Mouse (Mus musculus): ENCODE data around the gene Ccnyl1.
"Not testable (repeated sequence)": the region's sequence is repeated elsewhere in the genome, so short reads cannot be mapped to it uniquely, and the experiment has no call there.

The Ccnyl1 gene

DNA sequence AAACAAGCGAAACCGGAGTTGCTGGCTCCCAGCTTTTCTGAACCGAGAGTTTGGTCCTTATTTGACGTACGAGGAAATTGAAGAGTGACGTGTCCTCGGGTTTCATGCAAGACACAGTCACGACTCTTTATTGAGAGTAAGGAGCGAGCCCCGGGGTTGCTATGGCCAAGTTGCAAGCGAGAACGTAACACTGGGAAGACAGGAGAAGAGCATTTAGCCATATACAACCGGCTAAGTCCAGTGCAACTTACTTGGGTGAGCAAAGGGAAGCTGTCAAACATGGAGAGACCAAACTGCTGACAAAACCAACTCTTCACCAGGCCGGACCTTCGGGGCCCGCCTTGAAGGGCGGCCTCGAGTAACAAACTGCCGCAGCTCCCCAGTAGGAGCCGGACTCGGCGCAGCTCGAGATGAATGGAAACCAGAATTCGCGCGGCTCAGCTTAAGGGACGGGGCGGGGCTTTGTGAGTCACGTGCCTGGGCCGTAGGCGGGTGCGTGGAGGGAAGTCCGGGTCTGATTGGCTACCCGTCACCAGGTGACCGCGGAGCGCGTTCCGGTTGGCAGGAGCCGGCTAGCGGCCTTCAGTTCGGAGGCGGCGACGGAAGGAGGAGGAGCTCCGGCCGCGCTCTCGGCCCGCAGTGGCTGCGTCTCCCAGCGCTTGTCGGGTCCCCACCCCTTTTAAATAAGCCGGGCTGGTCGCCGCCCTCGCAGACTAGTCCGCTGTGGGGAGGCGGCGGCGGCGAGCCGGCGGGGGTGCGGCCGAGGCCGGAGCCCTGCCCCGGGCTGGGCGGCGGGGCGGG, at the start of gene Ccnyl1:
Ccnyl1 (plus strand) TSS at position 243 of the 801 bp plus-strand sequence.
- DNase-seq (ENCODE audit: low read depth, low spot score): peak; percentile 95

DNA sequence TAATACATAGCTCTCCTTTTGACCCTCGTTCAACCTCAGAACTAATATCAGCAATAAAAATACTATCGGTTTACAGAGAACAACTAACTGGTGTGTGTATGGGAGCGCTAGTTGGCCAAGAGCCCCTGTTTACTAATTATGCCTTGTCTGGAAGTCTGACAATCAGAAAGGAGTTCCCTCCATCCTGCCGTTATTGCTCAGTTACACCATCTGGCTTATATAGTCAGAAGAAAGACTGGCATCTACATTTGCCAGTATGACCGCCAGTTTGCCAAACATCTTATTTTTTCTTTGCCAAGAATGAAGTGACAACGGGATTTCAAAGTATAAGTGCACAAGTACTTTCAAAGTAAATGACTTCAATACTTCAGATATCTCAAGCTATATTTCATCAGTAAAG, 49.2 kb upstream of the Ccnyl1 start:
- no peak for DNase-seq (ENCODE audit: low read depth, low spot score)

DNA sequence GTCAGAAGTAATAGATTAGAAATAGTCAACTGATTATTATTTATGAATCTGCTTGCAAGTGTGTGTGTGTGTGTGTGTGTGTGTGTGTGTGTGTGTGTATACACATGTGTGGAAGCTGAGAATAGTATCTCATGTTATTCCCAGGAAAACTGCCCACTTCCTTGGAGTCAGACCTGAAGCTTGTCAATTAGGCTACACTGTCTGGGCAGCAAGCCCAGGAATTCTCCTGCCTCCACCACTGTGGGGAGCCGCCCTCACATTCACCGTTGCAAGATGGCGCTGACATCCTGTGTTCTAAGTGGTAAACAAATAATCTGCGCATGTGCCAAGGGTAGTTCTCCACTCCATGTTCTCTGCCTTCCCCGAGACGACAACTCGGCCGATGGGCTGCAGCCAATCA, 47.7 kb upstream of the Ccnyl1 start:
- DNase-seq (ENCODE audit: low read depth, low spot score): not testable (repeated sequence)

DNA sequence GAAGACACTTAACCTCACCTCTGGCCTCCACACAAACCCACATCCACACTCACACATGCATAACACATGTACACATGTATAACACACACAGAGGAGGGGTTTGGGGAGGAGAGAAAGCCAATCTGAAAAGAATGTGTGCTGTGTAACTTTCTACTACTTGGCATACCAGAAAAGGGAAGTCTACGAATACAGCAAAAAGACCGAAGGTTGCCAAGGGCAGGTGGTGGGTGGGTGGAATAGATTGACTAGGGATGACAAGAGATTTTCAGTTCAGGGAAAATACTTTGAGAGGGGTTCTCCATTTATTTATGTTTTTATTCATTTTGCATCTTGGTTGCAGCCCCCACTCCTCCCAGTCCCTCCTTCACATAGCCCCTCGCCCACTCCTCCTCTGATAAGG, 45.7 kb upstream of the Ccnyl1 start:
- no peak for DNase-seq (ENCODE audit: low read depth, low spot score)

DNA sequence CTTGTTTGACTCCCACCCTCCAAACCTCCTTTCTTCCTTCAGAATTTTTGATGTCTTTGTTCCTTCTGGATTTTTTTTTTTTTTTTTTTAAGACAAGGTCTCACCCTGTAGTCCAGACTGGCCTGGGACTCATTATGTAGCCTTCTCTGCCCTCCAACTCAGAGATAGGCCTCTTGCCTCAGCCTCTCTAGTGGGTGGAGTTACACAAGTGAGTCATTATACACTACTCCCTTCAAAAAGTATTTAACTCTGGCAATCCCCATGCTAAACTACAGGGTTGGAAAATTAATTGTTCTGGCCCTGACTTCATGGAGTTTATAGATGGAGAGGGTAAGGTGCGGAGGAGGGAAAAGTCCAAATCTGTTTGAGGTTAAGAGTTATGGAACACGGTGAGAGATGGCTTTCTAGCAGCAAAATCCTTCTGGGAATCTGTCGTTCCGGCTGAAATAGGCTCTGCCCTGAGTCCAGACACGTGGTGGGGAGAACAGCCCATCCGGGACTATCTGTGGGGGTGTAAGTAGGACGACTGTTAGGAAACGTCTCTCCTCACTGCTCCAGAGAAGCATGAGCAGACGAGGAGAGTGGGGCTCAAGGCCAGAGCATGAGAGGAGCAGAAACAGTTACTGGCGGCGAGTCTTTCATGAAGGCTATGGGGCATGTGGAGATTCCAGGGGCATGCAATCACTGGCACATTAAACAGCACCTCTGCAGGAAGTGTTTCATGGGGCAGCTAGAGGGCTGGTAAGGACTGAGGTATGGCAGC, 40.7 kb upstream of the Ccnyl1 start:
- DNase-seq (ENCODE audit: low read depth, low spot score): no peak

DNA sequence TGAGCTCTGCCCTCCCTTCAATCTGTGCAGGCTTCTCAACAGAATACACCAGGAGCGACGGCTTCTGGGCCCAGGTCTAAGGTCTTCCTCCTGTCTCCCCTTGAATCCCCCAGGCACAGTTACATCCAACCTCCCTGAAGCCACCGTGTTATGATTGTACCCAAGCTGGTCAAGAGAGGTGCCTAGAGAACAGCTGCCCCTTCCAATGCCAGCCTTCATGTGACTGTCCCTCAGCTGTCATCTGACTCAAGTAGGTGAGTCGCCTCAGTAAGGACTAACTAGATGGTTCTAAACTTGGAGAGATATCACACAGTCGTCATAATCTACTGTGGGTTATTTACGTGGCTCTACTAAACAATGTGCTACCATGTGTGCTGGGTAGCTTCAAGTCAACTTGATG, 36.6 kb upstream of the Ccnyl1 start:
- DNase-seq (ENCODE audit: low read depth, low spot score): no peak

DNA sequence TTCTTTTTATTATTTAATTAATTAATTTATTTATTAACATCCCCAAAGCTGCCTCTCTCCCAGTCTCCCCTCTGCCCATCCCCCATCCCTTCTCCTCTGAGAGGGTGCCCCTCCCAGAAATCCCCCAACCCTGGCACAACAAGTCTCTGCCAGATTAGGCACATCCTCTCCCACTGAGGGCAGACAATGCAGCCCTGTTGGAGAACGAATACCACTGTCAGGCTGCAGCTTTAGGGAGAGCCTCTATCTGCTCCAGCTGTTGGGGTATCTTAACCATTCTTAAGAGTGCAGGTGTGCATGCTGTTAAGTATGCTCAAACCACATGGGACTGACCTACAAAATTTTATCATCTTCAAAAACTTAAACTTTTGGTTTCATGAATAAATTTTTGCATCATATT, 34.8 kb upstream of the Ccnyl1 start:
- DNase-seq (ENCODE audit: low read depth, low spot score): no peak

DNA sequence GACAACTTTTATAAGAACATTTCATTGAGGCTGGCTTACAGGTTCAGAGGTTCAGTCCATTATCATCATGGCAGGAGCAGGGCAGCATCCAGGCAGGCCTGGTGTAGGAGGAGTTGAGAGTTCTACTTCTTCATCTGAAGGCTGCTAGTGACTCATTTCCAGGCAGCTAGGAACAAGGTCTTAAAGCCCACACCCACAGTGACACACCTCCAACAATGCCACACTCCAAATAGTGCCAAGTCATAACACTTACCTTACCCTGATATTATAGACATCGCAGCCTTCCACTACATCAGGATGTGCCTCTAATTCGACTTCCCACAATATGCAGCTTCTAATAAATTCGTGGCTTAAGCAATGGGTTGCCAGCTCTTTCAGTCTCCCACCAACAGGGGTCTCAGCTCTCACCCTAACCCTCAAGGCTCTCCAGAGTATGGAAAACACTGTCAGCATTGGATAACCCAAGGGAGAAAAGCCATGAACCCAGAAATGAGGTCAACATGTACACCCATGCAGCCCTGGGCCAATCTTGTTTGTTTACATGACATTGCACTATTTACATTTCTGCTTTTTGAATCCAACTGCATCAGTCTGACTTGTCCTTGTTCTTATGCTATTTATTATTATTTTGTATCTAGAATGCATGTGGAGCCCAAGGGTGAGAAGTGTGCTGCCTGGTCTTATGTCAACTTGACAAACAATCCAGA, 33.7 kb upstream of the Ccnyl1 start:
- no peak for DNase-seq (ENCODE audit: low read depth, low spot score)

DNA sequence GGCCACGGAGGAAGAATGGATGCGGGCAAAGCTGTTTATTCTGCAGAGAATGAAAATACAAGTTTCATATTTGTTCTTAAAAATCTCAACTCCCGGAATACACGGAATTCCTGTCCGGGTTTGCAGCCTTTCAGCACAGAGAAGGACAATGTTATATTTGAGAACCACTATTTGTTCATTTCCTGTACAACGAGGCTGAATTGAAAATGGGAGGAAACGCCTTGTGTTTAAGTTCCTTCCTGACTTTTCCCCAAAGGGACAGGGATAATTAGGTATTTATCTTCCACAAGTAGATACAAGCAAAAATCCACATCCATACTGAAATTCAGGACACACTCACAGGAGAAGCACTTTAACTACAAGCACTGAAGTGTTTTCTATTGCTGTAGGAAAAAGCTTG, 31.4 kb upstream of the Ccnyl1 start:
- no peak for DNase-seq (ENCODE audit: low read depth, low spot score)

DNA sequence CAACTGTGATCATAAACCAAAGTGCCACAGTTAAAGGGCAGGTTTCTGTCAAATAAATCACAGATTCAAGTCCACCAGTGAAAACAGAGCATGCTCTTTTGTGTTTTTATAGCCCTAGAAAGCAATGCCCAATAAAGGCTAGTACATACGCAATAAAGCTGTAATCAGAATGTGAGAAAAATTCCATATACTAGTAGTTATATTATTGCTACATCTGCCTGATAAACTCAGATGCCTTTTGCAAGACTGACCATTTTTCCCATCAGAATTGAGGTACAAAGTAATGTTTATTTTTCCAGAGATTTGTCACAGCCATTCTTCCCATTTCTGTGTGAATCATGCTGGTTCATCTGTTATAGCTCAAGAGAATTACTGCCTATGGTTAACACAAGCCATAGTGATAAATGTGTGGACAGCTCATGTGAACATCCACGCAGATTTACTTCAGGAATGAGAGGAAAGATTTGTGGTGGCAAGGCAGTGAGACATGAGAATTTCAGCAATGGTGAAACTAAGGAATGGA, 23.1 kb upstream of the Ccnyl1 start:
- no peak for DNase-seq (ENCODE audit: low read depth, low spot score)

DNA sequence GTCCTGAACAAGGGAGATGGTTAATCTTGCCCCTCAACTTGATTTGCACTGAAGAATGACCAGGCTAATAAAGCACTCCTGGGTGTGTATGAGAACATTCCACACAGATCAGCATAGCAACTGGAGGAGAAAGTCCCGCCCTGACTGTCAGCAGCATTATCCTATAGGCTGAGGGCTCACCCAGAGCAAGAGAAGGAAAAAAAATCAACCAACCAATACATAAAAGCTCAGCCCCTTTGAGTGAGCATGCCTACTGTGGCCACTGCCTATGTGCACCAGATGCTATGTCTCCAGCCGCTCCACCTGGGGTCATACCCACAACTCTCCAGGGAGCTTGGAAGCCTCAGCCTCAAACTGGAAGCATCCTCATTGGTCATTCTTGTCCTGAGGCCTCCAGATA, 20.8 kb upstream of the Ccnyl1 start:
- DNase-seq (ENCODE audit: low read depth, low spot score): no peak

DNA sequence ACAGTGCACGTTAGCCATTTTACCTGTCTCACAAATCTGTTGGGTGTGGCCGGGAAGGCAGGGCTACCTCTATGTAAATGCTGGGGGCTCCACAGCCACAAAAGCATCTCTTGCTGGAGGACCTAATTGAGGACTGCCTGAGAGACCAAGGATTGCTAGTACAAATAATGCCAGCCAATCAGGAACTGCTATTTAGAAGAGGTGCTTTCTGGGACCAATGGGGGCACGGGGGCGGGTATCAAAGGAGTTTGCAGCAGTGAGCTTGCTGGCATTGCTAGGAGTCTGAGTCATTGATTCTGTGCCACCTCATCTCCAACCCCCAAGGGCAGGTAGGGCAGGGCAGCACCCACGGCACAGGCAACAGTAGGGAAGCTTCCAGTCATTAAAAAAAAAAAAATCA, 16.3 kb upstream of the Ccnyl1 start:
- DNase-seq (ENCODE audit: low read depth, low spot score): no peak

DNA sequence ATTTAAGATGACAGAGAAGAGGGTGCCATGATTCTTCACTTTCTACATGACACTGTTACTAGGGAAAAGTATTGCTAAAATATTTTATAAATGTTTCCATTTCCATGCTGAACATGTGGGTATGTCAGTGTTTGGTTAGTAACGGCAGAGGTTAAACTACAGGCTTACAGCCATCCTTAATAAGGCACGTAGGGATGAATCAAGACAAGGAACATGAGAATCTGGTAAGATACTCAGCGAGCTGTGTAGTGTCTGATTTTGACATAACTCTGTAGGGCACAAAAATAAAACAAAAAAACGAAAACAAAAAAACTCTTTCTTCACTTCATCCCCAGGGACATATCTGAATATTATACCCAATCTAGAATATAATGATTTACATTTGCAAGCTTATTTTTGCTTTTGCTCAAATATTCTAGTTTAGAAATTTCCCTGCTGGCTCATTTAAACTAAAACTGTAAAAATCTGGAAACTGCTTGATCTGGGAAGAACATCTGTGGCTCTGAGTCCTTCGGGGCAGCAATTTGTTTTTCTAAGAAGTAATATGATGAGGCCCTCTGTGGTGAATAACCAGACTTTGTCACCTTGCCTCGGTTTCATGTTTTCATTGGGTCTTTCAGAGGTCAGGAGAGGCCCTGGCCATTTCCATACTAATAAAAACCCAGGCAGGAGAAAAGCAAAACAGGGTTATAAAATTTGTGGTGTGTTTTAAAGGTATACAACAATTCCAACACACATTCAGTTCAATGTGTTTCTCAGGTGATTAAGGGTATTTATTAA, 14.0 kb upstream of the Ccnyl1 start:
- no peak for DNase-seq (ENCODE audit: low read depth, low spot score)

DNA sequence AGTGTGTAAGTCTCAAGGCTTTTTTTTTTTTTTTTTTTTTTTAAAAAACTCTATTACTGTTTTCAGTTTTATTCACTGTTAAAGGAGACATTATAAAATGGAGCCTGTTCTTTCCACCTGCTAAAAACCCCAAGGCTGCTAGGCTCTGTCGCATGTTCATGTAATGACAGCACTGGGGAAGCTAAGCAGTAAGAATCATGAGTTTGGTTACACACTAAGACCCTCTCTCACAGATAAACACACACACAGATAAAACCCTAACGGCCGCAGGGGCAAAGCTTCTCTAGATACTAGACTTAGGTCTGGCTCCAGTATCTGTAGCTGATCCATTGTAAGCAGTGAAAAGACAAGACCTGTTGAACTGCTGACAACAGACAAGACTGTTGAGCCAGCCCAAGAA, 8.8 kb upstream of the Ccnyl1 start:
- no peak for DNase-seq (ENCODE audit: low read depth, low spot score)

DNA sequence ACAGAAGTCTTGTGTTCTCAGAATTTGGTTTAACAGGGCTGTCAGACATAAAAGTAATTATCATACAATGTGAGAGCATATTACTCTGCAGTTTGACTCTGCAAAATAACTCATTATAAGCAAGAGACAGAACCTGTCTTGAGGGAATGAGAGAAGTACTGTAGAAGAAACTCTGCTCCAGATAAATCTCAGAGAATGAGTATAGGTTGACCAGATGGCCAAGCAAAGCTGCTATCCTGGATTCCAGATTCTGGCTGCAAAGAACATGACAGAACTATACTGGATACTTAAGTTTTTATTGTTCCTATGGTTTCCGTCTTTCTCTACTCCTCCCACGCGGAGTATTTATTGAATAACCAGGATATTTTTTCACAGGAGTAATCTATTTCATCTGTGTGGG, 7.2 kb upstream of the Ccnyl1 start:
- no peak for DNase-seq (ENCODE audit: low read depth, low spot score)

DNA sequence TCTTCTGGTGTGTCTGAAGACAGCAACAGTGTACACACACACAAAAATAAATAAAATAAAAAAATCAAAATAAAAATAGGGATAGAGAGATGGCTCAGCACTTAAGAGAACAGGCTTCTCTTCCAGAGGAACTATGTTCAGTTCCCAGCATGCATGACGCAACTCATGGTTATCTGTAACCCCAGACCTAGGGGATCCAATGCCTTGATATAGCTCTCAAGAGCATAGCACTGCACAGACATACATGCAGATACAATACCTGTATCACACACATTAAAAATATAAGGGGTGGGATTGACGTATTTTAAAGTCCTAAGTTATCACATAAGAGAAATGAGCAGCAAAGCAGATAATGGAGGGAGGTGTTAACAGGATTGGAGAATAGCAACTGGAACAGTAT, 5.8 kb upstream of the Ccnyl1 start:
- no peak for DNase-seq (ENCODE audit: low read depth, low spot score)

DNA sequence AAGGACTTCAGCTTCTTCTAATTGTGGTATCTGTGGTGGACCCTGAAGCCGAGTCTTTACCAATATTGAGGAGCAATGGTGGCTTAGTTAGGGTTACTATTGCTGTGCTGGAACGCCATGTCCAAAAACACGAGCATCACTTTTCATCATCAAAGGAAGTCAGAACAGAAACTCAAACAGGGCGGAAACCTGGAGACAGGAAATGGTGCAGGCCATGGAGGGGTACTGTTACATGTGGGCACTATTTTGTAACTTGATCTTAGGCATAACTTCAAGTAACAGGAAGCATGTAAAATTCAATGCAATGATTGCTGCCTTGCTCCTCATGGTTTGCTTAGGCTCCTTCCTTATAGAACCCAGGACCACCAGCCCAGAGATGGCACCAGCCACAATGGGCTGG, 2.2 kb upstream of the Ccnyl1 start:
- no peak for DNase-seq (ENCODE audit: low read depth, low spot score)

DNA sequence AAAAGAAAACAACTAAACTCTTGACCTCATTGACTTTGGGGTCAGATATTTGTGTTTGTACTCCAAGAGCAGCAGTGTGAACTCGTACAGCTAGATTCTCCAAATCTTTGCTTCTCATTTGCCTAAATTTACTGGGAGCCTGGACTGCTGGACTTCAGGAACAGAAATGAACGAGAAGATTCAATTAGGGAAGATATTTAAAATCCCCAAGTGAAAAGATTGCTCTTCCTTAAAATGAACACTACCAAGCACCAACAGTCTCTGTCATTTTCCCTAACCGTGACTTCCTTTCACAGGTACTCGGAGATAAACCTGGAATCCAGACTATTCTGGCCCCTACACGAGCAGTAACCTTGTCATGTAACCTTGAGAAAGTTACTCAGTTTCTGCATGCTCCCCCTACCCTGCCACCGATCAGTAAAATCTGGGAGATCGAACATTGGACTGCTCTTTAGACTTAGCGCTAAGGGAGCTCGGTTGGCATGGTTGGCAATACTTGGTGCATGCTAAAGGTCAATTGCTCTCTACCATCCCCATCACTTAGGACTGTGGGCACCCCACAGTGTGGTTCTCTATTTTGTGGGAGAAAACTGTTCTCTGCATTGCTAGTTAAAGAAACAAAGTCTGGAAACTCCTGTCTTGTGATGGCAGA, 568 bp upstream of the Ccnyl1 start:
- DNase-seq (ENCODE audit: low read depth, low spot score): no peak

DNA sequence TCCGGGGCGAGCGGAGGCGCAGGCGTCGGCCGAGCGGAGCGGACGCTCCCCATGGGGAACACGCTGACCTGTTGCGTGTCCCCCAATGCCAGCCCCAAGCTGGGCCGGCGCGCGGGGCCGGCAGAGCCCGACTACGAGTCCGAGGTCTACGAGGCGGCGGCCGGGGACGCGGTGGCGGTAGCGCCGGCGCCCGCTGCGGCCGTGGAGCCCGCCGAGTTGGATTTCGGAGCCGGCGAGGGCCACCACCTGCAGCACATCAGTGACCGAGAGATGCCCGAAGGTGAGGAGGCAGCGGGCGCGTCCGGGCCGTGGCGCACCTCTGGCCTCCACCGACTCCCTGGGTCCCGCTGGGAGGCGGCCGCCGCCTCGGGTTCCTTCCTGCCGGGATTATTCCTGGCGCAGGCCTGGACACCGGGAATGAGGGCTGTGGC, 881 bp downstream of the Ccnyl1 start:
- DNase-seq (ENCODE audit: low read depth, low spot score): peak; percentile 11

DNA sequence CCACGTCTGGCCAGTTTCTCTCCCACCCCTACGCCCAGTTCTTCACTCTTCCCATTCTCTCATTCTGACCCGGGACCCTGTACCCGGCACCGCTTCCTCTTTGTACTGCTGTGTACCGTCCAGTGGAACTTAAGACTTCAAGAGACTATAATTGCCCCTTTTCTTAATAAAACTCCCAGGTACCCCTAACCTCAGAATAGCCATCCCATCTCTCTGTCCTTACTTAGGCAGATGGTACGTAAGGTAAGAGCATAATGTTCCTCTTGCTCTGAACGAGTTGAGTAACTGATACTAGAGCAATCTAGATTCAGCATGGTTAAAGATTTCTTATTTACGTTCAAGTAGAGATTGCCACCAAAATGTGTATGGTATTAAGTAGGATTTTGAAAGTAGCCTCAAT, 1.3 kb downstream of the Ccnyl1 start:
- no peak for DNase-seq (ENCODE audit: low read depth, low spot score)

DNA sequence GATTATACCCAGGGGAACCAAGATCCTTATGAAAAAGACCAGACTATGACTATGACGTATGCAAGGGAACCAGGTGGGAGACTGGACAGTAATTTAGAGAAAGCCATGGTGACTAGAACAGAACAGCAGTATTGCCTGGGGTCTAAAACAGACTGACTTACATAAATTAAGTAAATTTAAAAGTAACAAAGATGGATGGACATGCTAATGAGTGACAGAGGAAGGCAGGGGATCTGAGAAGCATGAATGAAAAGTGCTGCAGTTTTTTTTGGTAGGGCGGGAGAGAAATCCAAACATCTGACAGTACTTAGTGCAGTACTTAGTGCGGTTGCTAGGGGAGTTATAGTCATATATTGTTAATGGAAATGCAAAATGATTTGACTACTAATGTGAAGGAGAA, 4.9 kb downstream of the Ccnyl1 start:
- no peak for DNase-seq (ENCODE audit: low read depth, low spot score)

All from retina, postnatal 7 days (tissue).